Mouse (Mus musculus) right cerebral cortex, adult 18-20 months (tissue): Measurements from ENCODE around the gene Dixdc1.

ENCODE experiments used
- DNase-seq: peaks from one replicate; pipeline ENCODE4 v3.0.0; 2022; ENCODE audit warnings: mixed read lengths

Gene Dixdc1

GRCm38 (mm10) chr9:50742744-50743143 lies 3.4 kb upstream of the Dixdc1 start:
- no peak for DNase-seq

GRCm38 (mm10) chr9:50742261-50742660 lies 2.9 kb upstream of the Dixdc1 start:
- no peak for DNase-seq

- DNase-seq, result peak; percentile 64
Measured at GRCm38 (mm10) chr9:50740867-50741784, 1.8 kb upstream of the Dixdc1 start.

- DNase-seq, result peak; percentile 59
Measured at GRCm38 (mm10) chr9:50734989-50735388, 4.3 kb downstream of the Dixdc1 start.

GRCm38 (mm10) chr9:50732560-50732959 lies 6.8 kb downstream of the Dixdc1 start:
- no peak for DNase-seq

- DNase-seq, result no peak
Measured at GRCm38 (mm10) chr9:50729600-50729999, 9.7 kb downstream of the Dixdc1 start.

GRCm38 (mm10) chr9:50727925-50728651 lies 11.2 kb downstream of the Dixdc1 start:
- peak; percentile 92 for DNase-seq

GRCm38 (mm10) chr9:50727171-50727924 lies 12.0 kb downstream of the Dixdc1 start:
- peak; percentile 84 for DNase-seq

GRCm38 (mm10) chr9:50725921-50726590 lies 13.3 kb downstream of the Dixdc1 start:
- no peak for DNase-seq

- DNase-seq, result no peak
Measured at GRCm38 (mm10) chr9:50724661-50725330, 14.5 kb downstream of the Dixdc1 start.

- DNase-seq, result no peak
Measured at GRCm38 (mm10) chr9:50724147-50724546, 15.2 kb downstream of the Dixdc1 start.

- peak; percentile 57 for DNase-seq
Measured at GRCm38 (mm10) chr9:50723406-50723805, 15.9 kb downstream of the Dixdc1 start.

- no peak for DNase-seq
Measured at GRCm38 (mm10) chr9:50722451-50722911, 16.8 kb downstream of the Dixdc1 start.

- DNase-seq, result no peak
Measured at GRCm38 (mm10) chr9:50721061-50721460, 18.3 kb downstream of the Dixdc1 start.

- no peak for DNase-seq
Measured at GRCm38 (mm10) chr9:50718878-50719277, 20.4 kb downstream of the Dixdc1 start.

GRCm38 (mm10) chr9:50714188-50714587 lies 25.1 kb downstream of the Dixdc1 start:
- no peak for DNase-seq

- DNase-seq, result no peak
Measured at GRCm38 (mm10) chr9:50711337-50711736, 28.0 kb downstream of the Dixdc1 start.

GRCm38 (mm10) chr9:50709108-50709507 lies 30.2 kb downstream of the Dixdc1 start:
- DNase-seq, result no peak

GRCm38 (mm10) chr9:50704907-50705306 lies 34.4 kb downstream of the Dixdc1 start:
- no peak for DNase-seq

- DNase-seq, result peak; percentile 33
Measured at GRCm38 (mm10) chr9:50700921-50701691, 38.2 kb downstream of the Dixdc1 start.
